Mouse (Mus musculus): Measurements from ENCODE around the gene Fam47c. TPM values are rescaled to one million over a fixed set of nuclear protein-coding genes. Genes with fewer than 3 reads are reported as not detected.

Gene Fam47c
- total RNA-seq (2021): not detected
- long read RNA-seq, experiment 1: 0 reads
- long read RNA-seq, experiment 2: 0 reads

DNA sequence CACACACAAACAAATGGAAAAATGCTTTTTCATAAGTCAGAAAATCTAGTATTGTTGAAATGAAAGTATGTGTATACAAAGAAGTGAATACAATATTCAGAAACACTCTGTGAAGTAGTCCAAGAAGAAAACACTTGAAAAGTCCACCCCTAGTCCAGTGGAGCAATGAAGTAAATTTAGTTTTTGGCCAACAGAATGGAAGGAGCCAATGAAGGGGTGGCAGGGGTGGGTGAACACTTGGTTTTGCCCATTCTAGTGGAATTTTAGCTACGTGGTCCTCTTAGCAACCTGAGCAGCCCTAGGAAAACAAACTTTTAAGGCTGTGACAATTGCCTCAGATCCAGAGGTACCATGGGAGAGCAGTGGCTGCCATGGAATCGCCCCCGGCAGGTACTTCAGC is at the start of gene Fam47c:
TSS of gene Fam47c (plus strand) at position 301 of the 400 bp plus-strand sequence.
- no peak for DNase-seq (ENCODE audit: low spot score)

GRCm38 (mm10) chrX:78769408-78769807 is 31.8 kb downstream of the Fam47c start:
- no peak for DNase-seq (ENCODE audit: low spot score)

DNA sequence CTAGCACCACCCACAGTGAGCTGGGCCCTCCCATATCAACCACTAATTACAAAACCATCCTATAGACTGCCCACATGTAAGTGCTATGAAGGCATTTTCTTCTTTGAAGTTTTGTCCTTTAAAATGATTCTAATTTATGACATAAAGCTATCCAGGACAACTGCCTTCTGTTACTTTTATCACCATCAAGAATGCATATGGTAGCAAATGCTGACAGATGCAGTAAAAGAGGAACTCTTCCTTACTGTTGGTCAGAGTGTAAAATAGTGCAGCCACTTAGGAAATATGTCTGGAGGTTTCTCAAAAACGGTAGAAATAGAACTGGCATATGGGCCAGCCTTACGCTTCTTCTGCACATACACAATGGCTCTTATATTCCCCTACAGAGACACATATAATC is 39.5 kb downstream of the Fam47c start:
- DNase-seq (ENCODE audit: low spot score): no peak

Other genes with a start within 250 kb of the Fam47c start
- 1 to 10 TPM; 2.6 to 3.6 TPM for gene Prrg1, start 153.9 kb upstream of the Fam47c start, total RNA-seq (2021)